Mouse (Mus musculus) embryonic facial prominence, embryonic 11.5 days (tissue): Measurements from ENCODE around the gene Il31ra. TPM values are rescaled to one million over a fixed set of nuclear protein-coding genes. Genes with fewer than 3 reads are reported as not detected.

ENCODE experiments used
- ATAC-seq: fragments of 200-750 bp; cut with Nextera tagmentation; replicated peaks from 2 replicates; pipeline ENCODE4 v1.8.0; 2017; ENCODE audit warnings: low read depth; ENCODE audit not compliant: insufficient number of reproducible peaks, low FRiP score, low TSS enrichment
- DNase-seq: peaks from one replicate; pipeline ENCODE4 v3.0.0-alpha.2; 2015; ENCODE audit warnings: low spot score
- H3K27ac ChIP-seq: fragments of 300-500 bp; sonication (generic); replicated peaks from 2 replicates; pipeline ENCODE4 v1.5.1; 2014; ENCODE audit warnings: mild to moderate bottlenecking, low read depth, low read length, control low read depth
- H3K27me3 ChIP-seq: fragments of 300-500 bp; sonication (generic); 2 replicates; pipeline ENCODE4 v1.6.1; 2014; ENCODE audit warnings: mild to moderate bottlenecking, low read length, moderate library complexity, mixed read lengths; ENCODE audit not compliant: control insufficient read depth, insufficient read depth
- H3K36me3 ChIP-seq: fragments of 300-500 bp; sonication (generic); replicated peaks from 2 replicates; pipeline ENCODE4 v1.6.1; 2014; ENCODE audit warnings: low read depth, mild to moderate bottlenecking, low read length, moderate library complexity, mixed read lengths; ENCODE audit not compliant: control insufficient read depth, insufficient read depth
- H3K4me1 ChIP-seq: fragments of 300-500 bp; sonication (generic); 2 replicates; pipeline ENCODE4 v1.6.1; 2014; ENCODE audit warnings: low read length, mixed read lengths; ENCODE audit not compliant: control insufficient read depth, insufficient read depth
- H3K4me2 ChIP-seq: fragments of 300-500 bp; sonication (generic); 2 replicates; pipeline ENCODE4 v1.6.1; 2014; ENCODE audit warnings: low read depth, mild to moderate bottlenecking, control low read depth, low read length, moderate library complexity
- H3K4me3 ChIP-seq: fragments of 300-500 bp; sonication (generic); 2 replicates; pipeline ENCODE4 v1.5.1; 2014; ENCODE audit warnings: low read depth, low read length, control low read depth
- H3K9ac ChIP-seq: fragments of 300-500 bp; sonication (generic); replicated peaks from 2 replicates; pipeline ENCODE4 v1.6.1; 2014; ENCODE audit warnings: mild to moderate bottlenecking, control low read depth, low read length
- H3K9me3 ChIP-seq: fragments of 300-500 bp; sonication (generic); replicated peaks from 2 replicates; pipeline ENCODE4 v1.6.1; 2016; ENCODE audit warnings: mild to moderate bottlenecking, low read length, inconsistent platforms, mixed read lengths; ENCODE audit not compliant: control insufficient read depth
- WGBS: fragments of 180-500 bp; shearing (Covaris S2); extraction: QIAGEN DNeasy Blood & Tissue Kit; methylation state at CpG from one replicate; pipeline ENCODE4 v1.1.7; 2014; 5-methylcytosine and 5-hydroxymethylcytosine counted together
- polyA plus RNA-seq: library from polyadenylated mRNA; unstranded; fragments of >200 nt; fragmentation: Nextera tagmentation; extraction: Ambion mirVana; gene quantifications from 2 replicates; pipeline ENCODE4 v1.2.1, GENCODE M21; 2014

Il31ra gene
- polyA plus RNA-seq, 1 experiment from 2014 or later = not detected

DNA sequence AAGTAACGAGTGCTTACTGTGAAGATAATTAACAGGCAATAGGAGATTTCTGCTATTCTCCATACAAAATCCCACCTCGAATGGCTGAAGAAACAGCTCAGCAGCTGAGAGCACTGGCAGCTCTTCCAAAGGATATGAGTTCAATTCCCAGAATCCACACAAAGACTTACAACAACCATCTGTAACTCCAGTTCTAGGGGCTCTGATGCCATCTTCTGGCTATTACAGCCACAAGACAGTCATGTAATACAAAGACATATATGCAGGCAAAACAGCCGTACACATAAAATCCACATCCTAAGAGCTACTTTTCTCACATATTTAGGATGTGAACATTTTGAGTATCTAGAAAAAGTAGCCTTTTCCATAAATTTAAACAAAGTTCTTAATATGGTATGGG lies 27.4 kb upstream of the Il31ra start:
- Histone ChIP-seq H3K36me3 (no peaks in the 10 kb centered on the region), H3K27ac (no peak overlapping the region), H3K4me3 (no peak overlapping the region), H3K4me1 (no peaks in the 10 kb centered on the region), H3K4me2 (no peak overlapping the region), H3K9ac (no peak overlapping the region), H3K9me3 (no peaks in the 10 kb centered on the region), H3K27me3 (no peaks in the 10 kb centered on the region)
- no peak for ATAC-seq
- 78% methylated on average over 3 of the region's 3 CpGs for WGBS
- DNase-seq = no peak

- H3K4me2 ChIP-seq = no peak overlapping the region
- ATAC-seq (no peak), DNase-seq (no peak)
- H3K9ac ChIP-seq = no peak overlapping the region
- no peaks in the 10 kb centered on the region for H3K4me1 ChIP-seq
- WGBS = 76% methylated on average over 3 of the region's 3 CpGs
- H3K36me3 ChIP-seq = no peaks in the 10 kb centered on the region
- H3K4me3 ChIP-seq = no peak overlapping the region
- no peaks in the 10 kb centered on the region for H3K9me3 ChIP-seq
- H3K27ac ChIP-seq = no peak overlapping the region
- H3K27me3 ChIP-seq = no peaks in the 10 kb centered on the region
These were observed 14.4 kb upstream of the Il31ra start for GRCm38 (mm10) chr13:112608606-112609005.

DNA sequence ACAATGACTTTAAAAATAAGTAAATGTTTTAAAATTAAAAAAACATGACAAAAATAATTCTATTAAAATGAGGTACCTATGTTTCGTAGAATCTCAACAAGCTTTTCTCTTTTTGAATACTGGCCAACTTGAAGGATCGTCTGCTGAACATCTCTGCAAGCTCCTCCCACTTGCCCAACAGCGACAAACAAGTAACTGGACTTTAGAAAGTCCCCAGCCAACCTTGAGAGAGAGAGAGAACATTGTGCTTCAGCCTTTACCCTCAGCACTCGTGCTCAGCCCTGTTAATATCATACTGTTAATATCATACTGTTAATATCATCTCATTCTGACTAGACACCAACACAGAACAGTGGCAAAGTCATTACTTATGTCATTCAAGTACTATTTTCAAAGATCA lies 10.3 kb upstream of the Il31ra start:
- no peak overlapping the region for H3K4me2 ChIP-seq
- H3K36me3 ChIP-seq = no peaks in the 10 kb centered on the region
- H3K9me3 ChIP-seq = no peaks in the 10 kb centered on the region
- no peaks in the 10 kb centered on the region for H3K27me3 ChIP-seq
- no peak overlapping the region for H3K4me3 ChIP-seq
- 69% methylated on average over 4 of the region's 4 CpGs for WGBS
- no peak for ATAC-seq
- H3K9ac ChIP-seq = no peak overlapping the region
- H3K4me1 ChIP-seq = no peaks in the 10 kb centered on the region
- DNase-seq = no peak
- H3K27ac ChIP-seq = no peak overlapping the region

- no peak overlapping the region for H3K4me2 ChIP-seq
- H3K4me3 ChIP-seq = no peak overlapping the region
- H3K9me3 ChIP-seq = no peaks in the 10 kb centered on the region
These were observed 9.7 kb upstream of the Il31ra start for GRCm38 (mm10) chr13:112603839-112604238.

DNA sequence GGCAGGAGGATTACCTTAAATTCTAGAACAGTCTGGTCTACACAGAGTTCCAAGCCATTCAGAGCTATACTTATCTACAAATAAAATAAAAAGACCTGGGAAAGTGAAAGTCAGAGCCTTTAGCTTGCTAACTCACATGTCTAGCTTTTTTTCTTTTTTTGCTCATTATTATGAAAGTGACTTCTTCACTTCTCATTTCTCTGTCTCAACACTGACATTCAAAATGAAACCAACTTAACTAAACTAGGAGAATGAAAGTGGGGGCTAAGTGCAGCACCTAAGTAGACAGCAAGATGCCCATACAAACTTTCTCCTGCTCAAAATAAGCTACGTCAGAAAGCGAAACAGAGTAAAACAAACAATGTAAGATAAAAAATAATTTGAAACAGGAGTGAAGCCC lies 8.4 kb upstream of the Il31ra start:
- H3K36me3 ChIP-seq = no peaks in the 10 kb centered on the region
- 82% methylated on average over 2 of the region's 2 CpGs for WGBS
- no peak overlapping the region for H3K4me3 ChIP-seq
- no peaks in the 10 kb centered on the region for H3K9me3 ChIP-seq
- no peak overlapping the region for H3K4me2 ChIP-seq
- no peaks in the 10 kb centered on the region for H3K4me1 ChIP-seq
- no peak overlapping the region for H3K27ac ChIP-seq
- ATAC-seq (no peak), DNase-seq (no peak)
- no peak overlapping the region for H3K9ac ChIP-seq
- H3K27me3 ChIP-seq = no peaks in the 10 kb centered on the region

More at GRCm38 (mm10) chr13:112603839-112604238, 9.7 kb upstream of the Il31ra start:
- Histone ChIP-seq H3K9ac (no peak overlapping the region), H3K27me3 (no peaks in the 10 kb centered on the region), H3K4me1 (no peaks in the 10 kb centered on the region), H3K27ac (no peak overlapping the region), H3K36me3 (no peaks in the 10 kb centered on the region)
- DNase-seq (no peak), ATAC-seq (no peak)
- 97% methylated on average over 1 of the region's 1 CpGs for WGBS

GRCm38 (mm10) chr13:112590254-112590653 lies 3.9 kb downstream of the Il31ra start:
- no peak overlapping the region for H3K27ac ChIP-seq
- 49% methylated on average over 2 of the region's 2 CpGs for WGBS
- H3K4me3 ChIP-seq = no peak overlapping the region
- no peak for ATAC-seq
- no peaks in the 10 kb centered on the region for H3K9me3 ChIP-seq
- H3K27me3 ChIP-seq = no peaks in the 10 kb centered on the region
- H3K9ac ChIP-seq = no peak overlapping the region
- no peaks in the 10 kb centered on the region for H3K36me3 ChIP-seq
- no peak overlapping the region for H3K4me2 ChIP-seq
- H3K4me1 ChIP-seq = no peaks in the 10 kb centered on the region
- no peak for DNase-seq

DNA sequence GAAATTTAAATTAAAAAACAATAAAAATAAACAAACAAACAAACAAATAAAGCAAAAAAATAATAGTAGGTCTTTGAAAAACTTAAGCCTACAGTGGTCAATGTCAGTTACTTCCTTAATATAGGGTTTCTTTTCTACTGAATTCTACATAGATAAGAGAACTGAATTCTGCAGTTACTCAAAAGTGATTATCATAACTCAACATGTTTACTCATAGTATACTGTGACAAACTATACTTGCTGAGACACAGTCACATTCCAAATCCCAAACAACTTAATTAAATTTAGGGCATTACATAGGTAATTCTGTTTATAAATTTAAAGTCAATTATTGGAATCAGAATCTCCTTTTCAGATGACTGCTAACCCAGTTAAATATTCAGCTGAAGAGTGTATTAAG lies 4.5 kb downstream of the Il31ra start:
- Histone ChIP-seq H3K36me3 (no peaks in the 10 kb centered on the region), H3K4me3 (no peak overlapping the region), H3K9me3 (no peaks in the 10 kb centered on the region), H3K27ac (no peak overlapping the region), H3K4me1 (no peaks in the 10 kb centered on the region), H3K27me3 (no peaks in the 10 kb centered on the region), H3K9ac (no peak overlapping the region), H3K4me2 (no peak overlapping the region)
- ATAC-seq (no peak), DNase-seq (no peak)

DNA sequence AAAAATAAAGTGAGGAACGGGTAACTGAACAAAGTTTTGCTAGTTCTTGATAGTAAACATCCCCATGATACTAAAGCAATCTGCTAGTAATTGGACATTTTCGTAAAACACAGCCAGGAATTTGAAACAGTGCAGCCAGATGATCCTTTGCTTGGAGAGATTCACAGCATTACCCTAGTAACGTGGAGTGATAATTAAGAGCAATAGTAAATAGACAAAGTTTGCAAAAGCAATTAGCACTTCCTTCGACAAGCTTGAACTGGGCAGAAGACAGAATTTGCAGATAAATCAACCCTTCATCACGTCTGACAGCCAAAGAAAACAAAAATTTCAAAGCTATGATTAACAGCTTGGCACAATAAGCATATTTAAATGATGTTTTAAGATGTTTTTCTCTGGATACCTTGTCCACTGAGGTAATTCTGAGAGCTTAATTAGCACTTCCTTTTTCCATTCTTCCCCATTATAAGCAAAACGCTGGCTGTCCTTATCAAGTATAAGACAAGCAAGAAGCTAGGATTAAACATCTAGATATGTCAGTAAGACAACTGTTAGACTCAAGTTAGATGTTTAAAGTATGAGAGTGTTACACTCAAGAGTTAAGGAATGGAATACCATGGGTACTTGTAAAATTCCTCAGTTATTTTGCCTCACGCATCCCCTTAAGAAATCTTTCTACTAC lies 9.5 kb downstream of the Il31ra start:
- DNase-seq = no peak
- WGBS = 51% methylated on average over 7 of the region's 7 CpGs
- no peak overlapping the region for H3K4me3 ChIP-seq
- no peaks in the 10 kb centered on the region for H3K9me3 ChIP-seq
- no peaks in the 10 kb centered on the region for H3K4me1 ChIP-seq
- H3K27me3 ChIP-seq = no peaks in the 10 kb centered on the region
- no peak overlapping the region for H3K27ac ChIP-seq
- no peak overlapping the region for H3K4me2 ChIP-seq
- no peaks in the 10 kb centered on the region for H3K36me3 ChIP-seq
- ATAC-seq = no peak
- H3K9ac ChIP-seq = no peak overlapping the region
